Mouse (Mus musculus) heart, adult 2 months (tissue): ENCODE data around the gene Rerg. TPM values are rescaled to one million over a fixed set of nuclear protein-coding genes. Genes with fewer than 3 reads are reported as not detected.
A peak's percentile ranks its signal among the peaks of the same experiment; 100 is the strongest.

Source experiments
- DNase-seq, 2 experiments: peaks; one replicate each; pipeline ENCODE4 v3.0.0; 2021
- H3K27ac ChIP-seq: fragments of 200-600 bp; 2 replicates; pipeline ENCODE4 v1.8.1; 2022
- H3K27me3 ChIP-seq: fragments of 200-500 bp; 2 replicates; pipeline ENCODE4 v1.6.1; 2012; ENCODE audit warnings: mild to moderate bottlenecking, low read length, inconsistent platforms, mixed read lengths; ENCODE audit not compliant: control insufficient read depth, insufficient read depth
- H3K36me3 ChIP-seq: fragments of 200-500 bp; 2 replicates; pipeline ENCODE4 v1.6.1; 2012; ENCODE audit warnings: low read length, inconsistent platforms; ENCODE audit not compliant: control insufficient read depth, insufficient read depth
- H3K4me1 ChIP-seq: fragments of 200-500 bp; 2 replicates; pipeline ENCODE4 v1.6.1; 2011; ENCODE audit warnings: low read length; ENCODE audit not compliant: control insufficient read depth, insufficient read depth
- H3K4me3 ChIP-seq: fragments of 200-600 bp; 2 replicates; pipeline ENCODE4 v1.8.1; 2022
- H3K79me2 ChIP-seq: fragments of 200-500 bp; replicated peaks from 2 replicates; pipeline ENCODE4 v1.6.1; 2012; ENCODE audit warnings: mild to moderate bottlenecking, inconsistent platforms, low read length, moderate library complexity, mixed read lengths; ENCODE audit not compliant: control insufficient read depth, insufficient read depth
- H3K9ac ChIP-seq: fragments of 200-500 bp; 2 replicates; pipeline ENCODE4 v1.6.1; 2012; ENCODE audit warnings: low read depth, mild to moderate bottlenecking, control low read depth, inconsistent platforms, low read length, mixed read lengths
- CTCF ChIP-seq: fragments of 200-600 bp; IDR thresholded peaks from 2 replicates; pipeline ENCODE4 v1.8.1; 2022; ENCODE audit warnings: antibody characterized with exemption, mild to moderate bottlenecking, moderate library complexity
- EP300 ChIP-seq: fragments of 200-500 bp; IDR thresholded peaks from 2 replicates; pipeline ENCODE4 v1.6.1; 2011; ENCODE audit warnings: low read depth, low read length, control low read depth; ENCODE audit not compliant: insufficient read depth
- POLR2A ChIP-seq: fragments of 200-500 bp; IDR thresholded peaks from 2 replicates; pipeline ENCODE4 v1.6.1; 2011; ENCODE audit warnings: mild to moderate bottlenecking, low read depth, low read length, control low read depth; ENCODE audit not compliant: insufficient read depth
- WGBS: fragments of 180-500 bp; shearing (Covaris S2); methylation state at CpG from one replicate; pipeline ENCODE4 v1.1.7; 2018; 5-methylcytosine and 5-hydroxymethylcytosine counted together
- intact Hi-C: fragments of 180-260 bp; cut with DNase I; formaldehyde crosslinking; loops from one replicate; pipeline ENCODE4 v1.15.1; 2025
- polyA plus RNA-seq: library from polyadenylated mRNA; depleted of rRNA; stranded (reverse); fragments of >200 nt; gene quantifications from 2 replicates; pipeline ENCODE4 v1.2.3, GENCODE M21; 2012
- total RNA-seq, 2 experiments: library from RNA; stranded (reverse); gene quantifications; 2 replicates each; pipeline ENCODE4 v1.2.3; 2021

The Rerg gene
- total and polyA plus RNA-seq, 3 experiments = 1.5 to 4.5 (median 3.2) TPM

GRCm38 (mm10) chr6:137135506-137136391 is 34.5 kb downstream of the Rerg start:
- Histone ChIP-seq H3K36me3 (no peaks in the 10 kb centered on the region), H3K4me3 (no peak overlapping the region), H3K79me2 (no peaks in the 10 kb centered on the region), H3K4me1 (no peaks in the 10 kb centered on the region; the same call in 1 of the 2 replicates), H3K9ac (peak overlapping the region; percentile 43), H3K27ac (peak overlapping the region; percentile 84), H3K27me3 (no peaks in the 10 kb centered on the region)
- DNase-seq = peak; percentile 36 to 38
- TF ChIP-seq POLR2A (0 out of 2 replicates have a peak, but pooled peaks have one; percentile 35), CTCF (no peak), EP300 (no peak)
- 30% methylated on average over 20 of the region's 20 CpGs for WGBS
- intact Hi-C loops = no loop called here

DNA sequence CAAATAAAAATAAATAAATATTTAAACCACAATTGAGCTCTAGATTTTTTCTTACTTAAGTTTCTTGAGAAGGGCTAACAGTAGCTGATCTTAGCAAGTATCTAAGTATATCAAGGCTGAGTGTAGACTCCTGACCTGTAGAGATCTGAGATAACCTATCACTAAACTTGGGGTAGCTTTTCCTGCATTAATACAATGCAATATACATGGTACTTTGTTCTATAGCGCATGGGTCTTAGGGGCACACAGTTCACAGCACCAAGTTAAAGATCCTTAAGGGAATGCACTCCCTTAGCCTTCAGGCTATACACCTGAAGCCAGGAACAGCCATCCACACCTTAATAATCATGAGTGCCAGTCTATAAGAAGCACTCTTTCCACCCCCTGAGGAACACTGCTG is 38.5 kb downstream of the Rerg start:
- Histone ChIP-seq H3K27me3 (no peaks in the 10 kb centered on the region), H3K36me3 (no peaks in the 10 kb centered on the region), H3K79me2 (no peaks in the 10 kb centered on the region), H3K4me3 (no peak overlapping the region), H3K4me1 (no peaks in the 10 kb centered on the region), H3K27ac (no peak overlapping the region), H3K9ac (no peak overlapping the region)
- intact Hi-C loops = no loop called here
- 80% methylated on average over 1 of the region's 1 CpGs for WGBS
- no peak for DNase-seq
- TF ChIP-seq EP300 = no peak
- TF ChIP-seq POLR2A = no peak
- TF ChIP-seq CTCF = no peak

GRCm38 (mm10) chr6:137131349-137131748 is 38.9 kb downstream of the Rerg start:
- H3K36me3 ChIP-seq = no peaks in the 10 kb centered on the region
- intact Hi-C loops = no loop called here
- WGBS = 41% methylated on average over 6 of the region's 6 CpGs

DNA sequence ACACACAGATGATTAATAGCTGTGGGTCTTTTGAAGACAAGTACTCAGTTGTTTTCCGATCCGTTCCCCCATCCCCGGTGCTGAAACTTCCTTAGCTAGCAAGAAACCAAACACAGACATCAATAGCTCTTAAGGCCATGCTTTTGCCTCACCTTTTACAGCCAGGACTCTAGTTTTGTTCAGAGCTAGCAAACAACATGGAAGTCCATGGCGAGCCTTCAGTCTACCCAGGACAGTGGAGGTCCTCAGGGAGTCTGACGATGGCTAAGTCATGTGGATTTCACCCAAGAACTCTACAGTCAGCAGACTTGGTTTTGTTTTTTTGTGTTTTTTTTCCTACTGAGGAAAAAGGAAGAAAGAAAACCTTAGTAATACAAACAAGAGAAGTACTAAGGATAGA is 43.4 kb downstream of the Rerg start:
- Histone ChIP-seq H3K4me3 (no peak overlapping the region), H3K4me1 (no peaks in the 10 kb centered on the region), H3K9ac (no peak overlapping the region), H3K27ac (no peak overlapping the region), H3K27me3 (no peaks in the 10 kb centered on the region), H3K36me3 (no peaks in the 10 kb centered on the region), H3K79me2 (no peaks in the 10 kb centered on the region)
- no peak for DNase-seq
- intact Hi-C loops = no loop called here
- TF ChIP-seq EP300 (no peak), CTCF (no peak), POLR2A (no peak)
- WGBS = 73% methylated on average over 5 of the region's 5 CpGs

More at GRCm38 (mm10) chr6:137131349-137131748, 38.9 kb downstream of the Rerg start:
- Histone ChIP-seq H3K9ac (no peak overlapping the region), H3K27me3 (no peaks in the 10 kb centered on the region), H3K27ac (no peak overlapping the region), H3K4me3 (no peak overlapping the region), H3K79me2 (no peaks in the 10 kb centered on the region), H3K4me1 (no peaks in the 10 kb centered on the region)
- TF ChIP-seq EP300 = no peak
- no peak for TF ChIP-seq CTCF
- no peak for DNase-seq

- Histone ChIP-seq H3K9ac (no peak overlapping the region), H3K79me2 (no peaks in the 10 kb centered on the region), H3K4me3 (no peak overlapping the region), H3K27ac (no peak overlapping the region), H3K4me1 (no peaks in the 10 kb centered on the region), H3K27me3 (no peaks in the 10 kb centered on the region), H3K36me3 (no peaks in the 10 kb centered on the region)
- peak in 1 of 2 experiments; percentile 7 for DNase-seq
- TF ChIP-seq CTCF (no peak), EP300 (no peak)
- intact Hi-C loops = no loop called here
- 39% methylated on average over 2 of the region's 2 CpGs for WGBS
Measured at GRCm38 (mm10) chr6:137126224-137126623, 44.1 kb downstream of the Rerg start.

- H3K36me3 ChIP-seq = no peaks in the 10 kb centered on the region
- no peak overlapping the region for H3K4me3 ChIP-seq
- no peaks in the 10 kb centered on the region for H3K27me3 ChIP-seq
- TF ChIP-seq EP300 = no peak
- TF ChIP-seq POLR2A = no peak
- no peak for TF ChIP-seq CTCF
- 64% methylated on average over 9 of the region's 9 CpGs for WGBS
- no peak for DNase-seq
- H3K27ac ChIP-seq = no peak overlapping the region
- no peaks in the 10 kb centered on the region for H3K79me2 ChIP-seq
- intact Hi-C loops = no loop called here
- H3K9ac ChIP-seq = no peak overlapping the region
- H3K4me1 ChIP-seq = no peaks in the 10 kb centered on the region
Measured at GRCm38 (mm10) chr6:137125433-137125832, 44.9 kb downstream of the Rerg start.
